Mouse (Mus musculus) intestine, embryonic 16.5 days (tissue): Measurements from ENCODE around the gene Hnrnpul2. TPM values are rescaled to one million over a fixed set of nuclear protein-coding genes. Genes with fewer than 3 reads are reported as not detected.

Source experiments
- polyA plus RNA-seq: library from polyadenylated mRNA; unstranded; fragments of >200 nt; fragmentation: Nextera tagmentation; extraction: Ambion mirVana; gene quantifications from 2 replicates; pipeline ENCODE4 v1.2.1, GENCODE M21; 2015

Hnrnpul2 gene
- polyA plus RNA-seq, 1 experiment from 2014 or later: 4.3 TPM

Other genes with a start within 250 kb of the Hnrnpul2 start
- gene Slc22a8, start 228.8 kb upstream of the Hnrnpul2 start, polyA plus RNA-seq: 0.04 and 0.05 TPM in 2 replicates
- not detected in 2 replicates for gene Slc22a6, start 202.0 kb upstream of the Hnrnpul2 start, polyA plus RNA-seq
- 1.2 TPM in 2 replicates for gene Chrm1, start 156.2 kb upstream of the Hnrnpul2 start, polyA plus RNA-seq
- gene Slc3a2, start 96.6 kb upstream of the Hnrnpul2 start, polyA plus RNA-seq: 211 and 225 TPM in 2 replicates
- gene Wdr74, start 84.2 kb upstream of the Hnrnpul2 start, polyA plus RNA-seq: 78.1 and 88.7 TPM in 2 replicates
- 0.91 and 1.6 TPM in 2 replicates for gene 1700092M07Rik, start 79.3 kb upstream of the Hnrnpul2 start, polyA plus RNA-seq
- gene Stx5a, start 78.6 kb upstream of the Hnrnpul2 start, polyA plus RNA-seq: 120 and 124 TPM in 2 replicates
- 133 and 137 TPM in 2 replicates for gene Nxf1, start 62.9 kb upstream of the Hnrnpul2 start, polyA plus RNA-seq
- 161 and 164 TPM in 2 replicates for gene Tmem223, start 49.0 kb upstream of the Hnrnpul2 start, polyA plus RNA-seq
- 110 and 120 TPM in 2 replicates for gene Tmem179b, start 45.5 kb upstream of the Hnrnpul2 start, polyA plus RNA-seq
- 24.0 and 25.0 TPM in 2 replicates for gene Taf6l, start 33.6 kb upstream of the Hnrnpul2 start, polyA plus RNA-seq
- gene Polr2g, start 21.4 kb upstream of the Hnrnpul2 start, polyA plus RNA-seq: 130 and 138 TPM in 2 replicates
- 3.6 and 4.1 TPM in 2 replicates for gene Zbtb3, start 17.5 kb upstream of the Hnrnpul2 start, polyA plus RNA-seq
- 36.0 and 44.0 TPM in 2 replicates for gene Ttc9c, start 677 bp upstream of the Hnrnpul2 start, polyA plus RNA-seq
- not detected in 2 replicates for gene AC129217.1, start 9.8 kb downstream of the Hnrnpul2 start, polyA plus RNA-seq
- 48.5 and 49.7 TPM in 2 replicates for gene Bscl2, start 17.5 kb downstream of the Hnrnpul2 start, polyA plus RNA-seq
- 13.3 and 14.3 TPM in 2 replicates for gene Gng3, start 19.2 kb downstream of the Hnrnpul2 start, polyA plus RNA-seq
- 1.6 and 1.7 TPM in 2 replicates for gene Lrrn4cl, start 30.8 kb downstream of the Hnrnpul2 start, polyA plus RNA-seq
- gene Ubxn1, start 51.5 kb downstream of the Hnrnpul2 start, polyA plus RNA-seq: 158 and 170 TPM in 2 replicates
- 60.7 and 61.2 TPM in 2 replicates for gene Uqcc3, start 60.9 kb downstream of the Hnrnpul2 start, polyA plus RNA-seq
- 60.7 and 74.8 TPM in 2 replicates for gene Lbhd1, start 63.7 kb downstream of the Hnrnpul2 start, polyA plus RNA-seq
- gene Gm49403, start 63.9 kb downstream of the Hnrnpul2 start, polyA plus RNA-seq: not detected in 2 replicates
- 79.5 and 89.2 TPM in 2 replicates for gene 1810009A15Rik, start 68.8 kb downstream of the Hnrnpul2 start, polyA plus RNA-seq
- not detected in 2 replicates for gene Gm49416, start 68.9 kb downstream of the Hnrnpul2 start, polyA plus RNA-seq
- 39.2 and 40.9 TPM in 2 replicates for gene Ints5, start 73.0 kb downstream of the Hnrnpul2 start, polyA plus RNA-seq
- gene Ganab, start 78.1 kb downstream of the Hnrnpul2 start, polyA plus RNA-seq: 95.7 and 100 TPM in 2 replicates
- 44.0 and 45.4 TPM in 2 replicates for gene B3gat3, start 100.4 kb downstream of the Hnrnpul2 start, polyA plus RNA-seq
- gene Rom1, start 109.3 kb downstream of the Hnrnpul2 start, polyA plus RNA-seq: 3.1 and 3.3 TPM in 2 replicates
- gene Eml3, start 109.5 kb downstream of the Hnrnpul2 start, polyA plus RNA-seq: 22.6 and 23.5 TPM in 2 replicates
- 119 and 130 TPM in 2 replicates for gene Mta2, start 121.9 kb downstream of the Hnrnpul2 start, polyA plus RNA-seq
- gene Tut1, start 133.8 kb downstream of the Hnrnpul2 start, polyA plus RNA-seq: 30.1 and 31.7 TPM in 2 replicates
- gene Eef1g, start 147.0 kb downstream of the Hnrnpul2 start, polyA plus RNA-seq: 392 and 445 TPM in 2 replicates
- 16.5 and 20.8 TPM in 2 replicates for gene Ahnak, start 169.3 kb downstream of the Hnrnpul2 start, polyA plus RNA-seq